Mouse (Mus musculus) left cerebral cortex, postnatal 36 days (tissue): ENCODE data around the gene Tmem39b. TPM values are rescaled to one million over a fixed set of nuclear protein-coding genes. Genes with fewer than 3 reads are reported as not detected.
A peak's percentile ranks its signal among the peaks of the same experiment; 100 is the strongest.
"Not testable (repeated sequence)": the region's sequence is repeated elsewhere in the genome, so short reads cannot be mapped to it uniquely, and the experiment has no call there.

Experiments used
- DNase-seq, 2 experiments: peaks; one replicate each; pipeline ENCODE4 v3.0.0; 2021 to 2022; ENCODE audit warnings: low spot score in 2 of 2, mixed read lengths in 1 of 2
- intact Hi-C: fragments of 180-260 bp; cut with DNase I; formaldehyde crosslinking; loops from one replicate; pipeline ENCODE4 v1.15.1; 2025
- total RNA-seq, 2 experiments: library from RNA; stranded (reverse); gene quantifications; 2 replicates each; pipeline ENCODE4 v1.2.3; 2021

The Tmem39b gene
- total RNA-seq: 10 to 100 TPM; 10.3 to 18.0 TPM

GRCm38 (mm10) chr4:129696158-129696985 lies at the start of gene Tmem39b:
Gene Tmem39b, minus strand, starts transcription at chr4:129696838.
- intact Hi-C loops: loop anchor here (5.0 to 10.0 kb wide), 2 partner anchors 126 to 388 kb away; no protein-coding TSS in a partner anchor
- peak; percentile 93 to 94 for DNase-seq

GRCm38 (mm10) chr4:129746106-129746505 lies 49.5 kb upstream of the Tmem39b start:
- no peak for DNase-seq
- intact Hi-C loops: no loop called here

GRCm38 (mm10) chr4:129743494-129743893 lies 46.9 kb upstream of the Tmem39b start:
- no peak for DNase-seq
- intact Hi-C loops: loop anchor here (5.0 kb wide), 1 partner anchor 41 kb away; no protein-coding TSS in a partner anchor

- intact Hi-C loops: loop anchor here (5.0 kb wide), 1 partner anchor 41 kb away; no protein-coding TSS in a partner anchor
Observed at GRCm38 (mm10) chr4:129743010-129743390, 46.4 kb upstream of the Tmem39b start.

GRCm38 (mm10) chr4:129742232-129743009 lies 45.8 kb upstream of the Tmem39b start, which contains the start of gene Khdrbs1:
Gene Khdrbs1, minus strand, starts transcription at chr4:129742303.
- intact Hi-C loops: loop anchor here (5.0 kb wide), 1 partner anchor 40 kb away; no protein-coding TSS in a partner anchor
- peak; percentile 94 to 97 for DNase-seq

More at GRCm38 (mm10) chr4:129743010-129743390, 46.4 kb upstream of the Tmem39b start:
- DNase-seq: peak in 1 of 2 experiments; percentile 14

- DNase-seq: no peak
- intact Hi-C loops: loop anchor here (5.0 kb wide), 1 partner anchor 40 kb away; no protein-coding TSS in a partner anchor
Observed at GRCm38 (mm10) chr4:129741974-129742231, 45.3 kb upstream of the Tmem39b start.

- peak; percentile 26 to 39 for DNase-seq
- intact Hi-C loops: loop anchor here (5.0 kb wide), 1 partner anchor 39 kb away; no protein-coding TSS in a partner anchor
Observed at GRCm38 (mm10) chr4:129741251-129741973, 44.8 kb upstream of the Tmem39b start.

- intact Hi-C loops: no loop called here
Observed at GRCm38 (mm10) chr4:129739111-129739645, 42.5 kb upstream of the Tmem39b start.

GRCm38 (mm10) chr4:129736173-129736572 lies 39.5 kb upstream of the Tmem39b start:
- intact Hi-C loops: no loop called here
- no peak for DNase-seq

More at GRCm38 (mm10) chr4:129739111-129739645, 42.5 kb upstream of the Tmem39b start:
- DNase-seq: no peak

GRCm38 (mm10) chr4:129735485-129735884 lies 38.8 kb upstream of the Tmem39b start:
- DNase-seq, intact Hi-C loops: not testable (repeated sequence)

- DNase-seq: no peak
- intact Hi-C loops: no loop called here
Observed at GRCm38 (mm10) chr4:129731423-129731822, 34.8 kb upstream of the Tmem39b start.

GRCm38 (mm10) chr4:129716310-129716709 lies 19.7 kb upstream of the Tmem39b start:
- DNase-seq: no peak
- intact Hi-C loops: no loop called here

- intact Hi-C loops: no loop called here
- DNase-seq: no peak
Observed at GRCm38 (mm10) chr4:129709486-129710129, 13.0 kb upstream of the Tmem39b start.

GRCm38 (mm10) chr4:129706750-129707149 lies 10.1 kb upstream of the Tmem39b start:
- no peak for DNase-seq

GRCm38 (mm10) chr4:129702454-129702853 lies 5.8 kb upstream of the Tmem39b start:
- intact Hi-C loops: loop anchor here (5.0 kb wide), 2 partner anchors 40 to 80 kb away; partner anchors contain the start of gene Khdrbs1
- peak; percentile 82 to 86 for DNase-seq

More at GRCm38 (mm10) chr4:129706750-129707149, 10.1 kb upstream of the Tmem39b start:
- intact Hi-C loops: no loop called here

- peak; percentile 77 to 83 for DNase-seq
- intact Hi-C loops: loop anchor here (2.0 to 5.0 kb wide), 3 partner anchors 41 to 227 kb away; partner anchors contain the start of genes Khdrbs1 and Spocd1
Observed at GRCm38 (mm10) chr4:129701503-129702377, 5.1 kb upstream of the Tmem39b start.

GRCm38 (mm10) chr4:129700661-129701060 lies 4.0 kb upstream of the Tmem39b start:
- intact Hi-C loops: loop anchor here (2.0 to 5.0 kb wide), 3 partner anchors 42 to 228 kb away; partner anchors contain the start of genes Khdrbs1 and Spocd1
- DNase-seq: not testable (repeated sequence)
